Mouse (Mus musculus) heart, adult 2 months (tissue): Measurements from ENCODE around the gene Gas2l1. TPM values are rescaled to one million over a fixed set of nuclear protein-coding genes. Genes with fewer than 3 reads are reported as not detected.
A peak's percentile ranks its signal among the peaks of the same experiment; 100 is the strongest.
"Not testable (repeated sequence)": the region's sequence is repeated elsewhere in the genome, so short reads cannot be mapped to it uniquely, and the experiment has no call there.

Source experiments
- DNase-seq, 2 experiments: peaks; one replicate each; pipeline ENCODE4 v3.0.0; 2021
- H3K27ac ChIP-seq: fragments of 200-600 bp; 2 replicates; pipeline ENCODE4 v1.8.1; 2022
- H3K27me3 ChIP-seq: fragments of 200-500 bp; 2 replicates; pipeline ENCODE4 v1.6.1; 2012; ENCODE audit warnings: mild to moderate bottlenecking, low read length, inconsistent platforms, mixed read lengths; ENCODE audit not compliant: control insufficient read depth, insufficient read depth
- H3K36me3 ChIP-seq: fragments of 200-500 bp; 2 replicates; pipeline ENCODE4 v1.6.1; 2012; ENCODE audit warnings: low read length, inconsistent platforms; ENCODE audit not compliant: control insufficient read depth, insufficient read depth
- H3K4me1 ChIP-seq: fragments of 200-500 bp; 2 replicates; pipeline ENCODE4 v1.6.1; 2011; ENCODE audit warnings: low read length; ENCODE audit not compliant: control insufficient read depth, insufficient read depth
- H3K4me3 ChIP-seq: fragments of 200-600 bp; 2 replicates; pipeline ENCODE4 v1.8.1; 2022
- H3K79me2 ChIP-seq: fragments of 200-500 bp; replicated peaks from 2 replicates; pipeline ENCODE4 v1.6.1; 2012; ENCODE audit warnings: mild to moderate bottlenecking, inconsistent platforms, low read length, moderate library complexity, mixed read lengths; ENCODE audit not compliant: control insufficient read depth, insufficient read depth
- H3K9ac ChIP-seq: fragments of 200-500 bp; 2 replicates; pipeline ENCODE4 v1.6.1; 2012; ENCODE audit warnings: low read depth, mild to moderate bottlenecking, control low read depth, inconsistent platforms, low read length, mixed read lengths
- CTCF ChIP-seq: fragments of 200-600 bp; IDR thresholded peaks from 2 replicates; pipeline ENCODE4 v1.8.1; 2022; ENCODE audit warnings: antibody characterized with exemption, mild to moderate bottlenecking, moderate library complexity
- EP300 ChIP-seq: fragments of 200-500 bp; IDR thresholded peaks from 2 replicates; pipeline ENCODE4 v1.6.1; 2011; ENCODE audit warnings: low read depth, low read length, control low read depth; ENCODE audit not compliant: insufficient read depth
- POLR2A ChIP-seq: fragments of 200-500 bp; IDR thresholded peaks from 2 replicates; pipeline ENCODE4 v1.6.1; 2011; ENCODE audit warnings: mild to moderate bottlenecking, low read depth, low read length, control low read depth; ENCODE audit not compliant: insufficient read depth
- WGBS: fragments of 180-500 bp; shearing (Covaris S2); methylation state at CpG from one replicate; pipeline ENCODE4 v1.1.7; 2018; 5-methylcytosine and 5-hydroxymethylcytosine counted together
- intact Hi-C: fragments of 180-260 bp; cut with DNase I; formaldehyde crosslinking; loops from one replicate; pipeline ENCODE4 v1.15.1; 2025
- polyA plus RNA-seq: library from polyadenylated mRNA; depleted of rRNA; stranded (reverse); fragments of >200 nt; gene quantifications from 2 replicates; pipeline ENCODE4 v1.2.3, GENCODE M21; 2012
- total RNA-seq, 2 experiments: library from RNA; stranded (reverse); gene quantifications; 2 replicates each; pipeline ENCODE4 v1.2.3; 2021

Gas2l1 gene
- total and polyA plus RNA-seq, 3 experiments = 18.2 to 27.9 (median 21.0) TPM

GRCm38 (mm10) chr11:5098035-5098735 lies 33.1 kb upstream of the Gas2l1 start:
- peak; percentile 60 to 61 for DNase-seq
- peaks cover 7% of the 10 kb centered on the region for H3K4me1 ChIP-seq
- peaks cover 9% of the 10 kb centered on the region; the same call in 1 of the 2 replicates for H3K36me3 ChIP-seq
- no peaks in the 10 kb centered on the region for H3K27me3 ChIP-seq
- under 1% methylated on average over 44 of the region's 44 CpGs for WGBS
- intact Hi-C loops = loop anchor here (2.0 to 5.0 kb wide), 2 partner anchors 33 to 1001 kb away; partner anchors contain the start of genes Gas2l1 and Mtfp1
- peak overlapping the region; percentile 78 for H3K9ac ChIP-seq
- peak overlapping the region; percentile 98 for H3K4me3 ChIP-seq
- TF ChIP-seq EP300 (no peak), POLR2A (no peak), CTCF (no peak)
- peak overlapping the region; percentile 100 for H3K27ac ChIP-seq
- H3K79me2 ChIP-seq = peaks cover 3% of the 10 kb centered on the region

GRCm38 (mm10) chr11:5096480-5097020 lies 31.4 kb upstream of the Gas2l1 start:
- Histone ChIP-seq H3K27ac (no peak overlapping the region), H3K9ac (no peak overlapping the region), H3K27me3 (no peaks in the 10 kb centered on the region), H3K79me2 (peaks cover 3% of the 10 kb centered on the region), H3K36me3 (peaks cover 17% of the 10 kb centered on the region), H3K4me3 (no peak overlapping the region), H3K4me1 (peaks cover 7% of the 10 kb centered on the region)
- 24% methylated on average over 8 of the region's 8 CpGs for WGBS
- intact Hi-C loops = loop anchor here (5.0 kb wide), 1 partner anchor 999 kb away; the partner anchor contains the start of gene Mtfp1
- TF ChIP-seq EP300 (no peak), CTCF (no peak), POLR2A (no peak)
- no peak for DNase-seq

GRCm38 (mm10) chr11:5095877-5096276 lies 30.8 kb upstream of the Gas2l1 start:
- Histone ChIP-seq H3K27ac (no peak overlapping the region), H3K9ac (no peak overlapping the region), H3K79me2 (peaks cover 3% of the 10 kb centered on the region), H3K27me3 (no peaks in the 10 kb centered on the region), H3K4me3 (no peak overlapping the region), H3K4me1 (peaks cover 6% of the 10 kb centered on the region), H3K36me3 (peaks cover 21% of the 10 kb centered on the region)
- TF ChIP-seq EP300 (no peak), POLR2A (no peak), CTCF (no peak)
- intact Hi-C loops = loop anchor here (5.0 kb wide), 1 partner anchor 999 kb away; the partner anchor contains the start of gene Mtfp1
- WGBS = 38% methylated on average over 5 of the region's 5 CpGs
- DNase-seq = no peak

GRCm38 (mm10) chr11:5091706-5092105 lies 26.6 kb upstream of the Gas2l1 start:
- peaks cover 5% of the 10 kb centered on the region for H3K79me2 ChIP-seq
- no peak overlapping the region for H3K27ac ChIP-seq
- intact Hi-C loops = no loop called here
- WGBS = 19% methylated on average over 2 of the region's 2 CpGs
- H3K4me3 ChIP-seq = no peak overlapping the region
- H3K36me3 ChIP-seq = peaks cover 32% of the 10 kb centered on the region
- TF ChIP-seq EP300 (no peak), CTCF (peak; percentile 43)
- H3K27me3 ChIP-seq = no peaks in the 10 kb centered on the region
- no peak overlapping the region for H3K9ac ChIP-seq
- no peak for DNase-seq
- H3K4me1 ChIP-seq = peaks cover 1% of the 10 kb centered on the region

GRCm38 (mm10) chr11:5089147-5089546 lies 24.0 kb upstream of the Gas2l1 start:
- peaks cover 1% of the 10 kb centered on the region; the same call in 1 of the 2 replicates for H3K4me1 ChIP-seq
- DNase-seq = no peak
- H3K9ac ChIP-seq = no peak overlapping the region
- H3K27me3 ChIP-seq = no peaks in the 10 kb centered on the region
- intact Hi-C loops = no loop called here
- H3K27ac ChIP-seq = no peak overlapping the region
- 82% methylated on average over 1 of the region's 1 CpGs for WGBS
- H3K4me3 ChIP-seq = no peak overlapping the region
- H3K36me3 ChIP-seq = peaks cover 34% of the 10 kb centered on the region
- TF ChIP-seq CTCF (no peak), EP300 (no peak), POLR2A (no peak)
- peaks cover 2% of the 10 kb centered on the region; the same call in 1 of the 2 replicates for H3K79me2 ChIP-seq

GRCm38 (mm10) chr11:5076843-5077242 lies 11.7 kb upstream of the Gas2l1 start:
- H3K27ac ChIP-seq, H3K27me3 ChIP-seq, H3K79me2 ChIP-seq, H3K9ac ChIP-seq, DNase-seq, H3K4me3 ChIP-seq, H3K4me1 ChIP-seq, intact Hi-C loops: not testable (repeated sequence)
- WGBS = 79% methylated on average over 4 of the region's 5 CpGs
- peaks cover 10% of the 10 kb centered on the region for H3K36me3 ChIP-seq
